Mouse (Mus musculus): ENCODE measurements around the gene Slc15a1. TPM values are rescaled to one million over a fixed set of nuclear protein-coding genes. Genes with fewer than 3 reads are reported as not detected.

Gene Slc15a1
- polyA plus RNA-seq, 1 experiment = 2.4 TPM

DNA sequence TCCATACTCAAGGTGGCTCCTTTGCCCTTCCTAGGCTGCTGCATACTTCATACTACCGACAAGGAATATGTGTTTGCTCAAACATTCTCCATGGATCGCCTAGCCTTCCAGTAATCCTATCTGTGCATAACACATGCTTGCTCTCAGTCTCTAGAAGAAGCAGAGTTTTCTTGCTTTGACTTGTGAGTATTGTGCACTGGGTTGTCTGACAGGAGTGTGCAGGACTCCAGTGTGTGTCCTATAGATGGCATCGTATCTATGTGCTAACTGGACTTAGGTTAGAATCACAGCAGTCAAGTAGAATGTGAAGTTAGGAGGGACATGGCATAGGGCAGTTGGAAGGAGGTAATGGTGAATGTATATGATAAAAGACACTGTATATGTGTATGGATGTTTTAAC is 26.0 kb downstream of the Slc15a1 start:
- no peak for DNase-seq
- no peak overlapping the region for H3K4me3 ChIP-seq (replicated peaks; ENCODE audit: extremely low read depth, low read depth, low read length)
- H3K4me1 ChIP-seq (ENCODE audit: control insufficient read depth, insufficient read depth, low read length) = no peaks in the 10 kb centered on the region; the same call in 1 of the 2 replicates
- no peak for TF ChIP-seq POLR2A (IDR thresholded peaks at IDR 0.05; ENCODE audit: borderline replicate concordance, extremely low read depth, low read depth, low read length)
- no peak for TF ChIP-seq CTCF (IDR thresholded peaks at IDR 0.05; ENCODE audit: insufficient read depth, low read length)
- 64% methylated on average over 3 of the region's 3 CpGs for WGBS

DNA sequence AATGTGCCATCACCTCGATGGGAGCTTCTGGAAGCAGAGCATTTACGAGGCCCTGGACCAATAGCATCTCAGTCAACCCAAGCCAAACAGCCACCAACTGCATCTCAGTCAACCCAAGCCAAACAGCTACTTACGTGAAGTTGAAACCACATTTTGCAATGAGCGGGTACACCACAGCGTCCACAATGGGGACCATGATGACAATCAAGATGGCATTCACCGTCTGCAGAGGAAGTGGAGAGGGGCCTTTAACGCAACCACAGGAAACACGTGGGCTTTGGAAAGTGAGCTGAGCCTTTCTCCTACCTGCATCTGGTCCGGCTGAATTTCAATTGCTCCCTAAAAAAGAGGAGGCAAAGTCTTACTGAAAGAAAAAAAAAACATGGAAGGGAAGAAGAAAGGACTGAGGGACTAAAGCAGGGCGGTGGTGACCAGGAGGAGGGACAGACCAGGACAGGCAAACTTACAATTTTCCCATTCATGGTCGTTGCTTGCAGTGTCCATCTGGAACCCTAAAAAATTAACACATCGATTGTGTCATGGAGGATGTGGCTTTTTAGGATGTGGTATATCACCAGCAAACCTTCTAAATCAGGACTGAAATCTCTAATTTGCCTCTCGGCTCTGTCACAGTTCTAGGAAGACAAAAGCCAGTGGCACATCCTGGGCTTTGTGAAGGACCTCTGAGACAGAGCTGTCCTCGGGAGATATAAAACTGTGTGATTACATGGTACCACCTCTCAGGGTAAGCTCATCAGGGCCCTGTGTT is 26.9 kb downstream of the Slc15a1 start:
- no peak for TF ChIP-seq CTCF (IDR thresholded peaks at IDR 0.05; ENCODE audit: insufficient read depth, low read length)
- TF ChIP-seq POLR2A (IDR thresholded peaks at IDR 0.05; ENCODE audit: borderline replicate concordance, extremely low read depth, low read depth, low read length) = no peak
- WGBS = 76% methylated on average over 14 of the region's 14 CpGs
- DNase-seq = no peak
- no peaks in the 10 kb centered on the region; the same call in 1 of the 2 replicates for H3K4me1 ChIP-seq (ENCODE audit: control insufficient read depth, insufficient read depth, low read length)
- H3K4me3 ChIP-seq (replicated peaks; ENCODE audit: extremely low read depth, low read depth, low read length) = no peak overlapping the region

DNA sequence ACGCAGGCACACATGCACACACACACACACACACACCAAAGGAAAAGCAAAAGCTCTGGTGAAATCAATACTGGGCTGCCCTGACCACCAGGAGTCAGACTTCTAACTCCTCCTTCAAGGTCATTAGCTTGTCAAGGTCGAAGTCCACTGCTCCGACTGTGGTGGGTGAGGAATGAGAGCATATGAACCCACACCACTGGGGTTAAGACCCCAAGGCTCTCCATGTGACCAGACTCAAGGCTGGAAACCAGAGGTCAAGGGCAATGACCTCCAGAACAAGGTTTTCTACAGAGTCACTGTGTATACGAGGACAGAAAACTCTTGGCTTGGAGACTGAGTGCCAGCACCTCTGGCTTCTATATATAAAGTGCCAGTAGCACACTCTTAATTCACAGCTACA is 31.2 kb downstream of the Slc15a1 start:
- DNase-seq = no peak
- 74% methylated on average over 4 of the region's 4 CpGs for WGBS
- Histone ChIP-seq H3K4me3 (replicated peaks; ENCODE audit: extremely low read depth, low read depth, low read length) (no peak overlapping the region), H3K4me1 (ENCODE audit: control insufficient read depth, insufficient read depth, low read length) (no peaks in the 10 kb centered on the region)
- TF ChIP-seq POLR2A (IDR thresholded peaks at IDR 0.05; ENCODE audit: borderline replicate concordance, extremely low read depth, low read depth, low read length) (no peak), CTCF (IDR thresholded peaks at IDR 0.05; ENCODE audit: insufficient read depth, low read length) (no peak)

DNA sequence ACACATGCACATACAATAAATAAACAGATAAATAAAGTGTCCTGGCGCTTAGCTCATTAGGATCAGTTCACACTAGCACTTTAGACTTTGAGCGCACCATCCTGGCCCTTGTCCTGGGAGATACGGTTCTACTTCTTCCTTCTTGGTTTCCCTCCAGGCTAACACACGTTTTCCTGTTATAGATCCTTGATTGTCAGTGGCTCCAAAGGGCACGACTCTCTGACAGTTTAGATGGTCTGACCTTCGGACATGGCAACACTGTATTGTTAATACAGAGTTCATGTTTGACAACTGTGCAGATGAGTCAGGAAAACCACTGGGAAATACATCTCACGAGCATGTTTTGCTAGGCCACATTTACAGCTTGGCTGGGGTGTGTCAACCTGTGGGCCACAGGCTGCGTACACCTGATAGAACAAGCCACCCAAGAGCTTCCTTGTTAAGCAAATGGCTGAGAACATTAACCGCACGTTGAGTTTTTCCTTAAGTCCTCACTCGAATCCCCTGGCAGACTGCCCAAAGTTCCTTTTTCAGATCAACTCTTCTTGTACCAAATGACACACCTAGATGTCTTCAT is 33.4 kb downstream of the Slc15a1 start:
- no peak for DNase-seq
- H3K4me3 ChIP-seq (replicated peaks; ENCODE audit: extremely low read depth, low read depth, low read length) = no peak overlapping the region
- no peak for TF ChIP-seq POLR2A (IDR thresholded peaks at IDR 0.05; ENCODE audit: borderline replicate concordance, extremely low read depth, low read depth, low read length)
- no peak for TF ChIP-seq CTCF (IDR thresholded peaks at IDR 0.05; ENCODE audit: insufficient read depth, low read length)
- WGBS = 63% methylated on average over 11 of the region's 11 CpGs
- H3K4me1 ChIP-seq (ENCODE audit: control insufficient read depth, insufficient read depth, low read length) = no peaks in the 10 kb centered on the region

DNA sequence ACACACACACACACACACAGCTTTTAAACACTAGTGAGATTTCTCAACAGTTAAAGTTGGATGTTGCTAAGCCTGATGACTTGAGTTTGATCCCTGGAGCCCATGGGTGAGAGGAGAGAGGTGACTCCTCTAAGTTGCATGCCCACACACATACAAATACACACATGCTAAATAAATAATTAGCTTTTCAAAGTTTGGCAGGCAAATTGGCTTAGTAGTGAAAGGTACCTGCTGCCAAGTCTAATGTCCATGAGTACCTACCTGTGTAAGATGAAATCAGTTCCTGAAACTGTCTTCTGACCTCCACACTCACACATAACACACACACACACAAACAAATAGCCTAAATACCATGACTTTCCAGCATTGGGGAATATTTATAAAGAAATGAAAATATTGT is 35.5 kb downstream of the Slc15a1 start:
- no peak for DNase-seq
- H3K4me3 ChIP-seq (replicated peaks; ENCODE audit: extremely low read depth, low read depth, low read length) = no peak overlapping the region
- no peaks in the 10 kb centered on the region for H3K4me1 ChIP-seq (ENCODE audit: control insufficient read depth, insufficient read depth, low read length)
- no peak for TF ChIP-seq CTCF (IDR thresholded peaks at IDR 0.05; ENCODE audit: insufficient read depth, low read length)

DNA sequence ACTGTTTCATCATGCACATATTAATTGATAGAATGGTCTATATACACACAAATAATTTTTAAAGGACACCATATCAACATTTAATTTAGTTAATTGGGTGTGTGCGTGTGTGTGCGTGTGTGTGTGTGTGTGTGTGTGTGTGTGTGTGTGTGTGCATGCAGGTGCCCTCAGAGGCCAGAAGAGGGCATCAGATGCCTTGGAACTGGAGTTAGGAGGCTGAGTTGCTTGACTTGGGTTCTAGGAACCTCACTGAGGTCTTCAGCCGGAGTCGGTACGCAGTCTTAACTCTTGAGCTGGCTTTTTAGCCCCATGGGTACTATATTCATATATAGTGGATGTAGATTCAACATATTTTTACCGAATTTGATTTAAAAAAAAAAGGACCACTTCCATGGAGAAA is 37.4 kb downstream of the Slc15a1 start:
- 93% methylated on average over 6 of the region's 6 CpGs for WGBS
- no peak for TF ChIP-seq CTCF (IDR thresholded peaks at IDR 0.05; ENCODE audit: insufficient read depth, low read length)
- TF ChIP-seq POLR2A (IDR thresholded peaks at IDR 0.05; ENCODE audit: borderline replicate concordance, extremely low read depth, low read depth, low read length) = no peak
- Histone ChIP-seq H3K4me1 (ENCODE audit: control insufficient read depth, insufficient read depth, low read length) (no peaks in the 10 kb centered on the region), H3K4me3 (replicated peaks; ENCODE audit: extremely low read depth, low read depth, low read length) (no peak overlapping the region)
- DNase-seq = no peak

DNA sequence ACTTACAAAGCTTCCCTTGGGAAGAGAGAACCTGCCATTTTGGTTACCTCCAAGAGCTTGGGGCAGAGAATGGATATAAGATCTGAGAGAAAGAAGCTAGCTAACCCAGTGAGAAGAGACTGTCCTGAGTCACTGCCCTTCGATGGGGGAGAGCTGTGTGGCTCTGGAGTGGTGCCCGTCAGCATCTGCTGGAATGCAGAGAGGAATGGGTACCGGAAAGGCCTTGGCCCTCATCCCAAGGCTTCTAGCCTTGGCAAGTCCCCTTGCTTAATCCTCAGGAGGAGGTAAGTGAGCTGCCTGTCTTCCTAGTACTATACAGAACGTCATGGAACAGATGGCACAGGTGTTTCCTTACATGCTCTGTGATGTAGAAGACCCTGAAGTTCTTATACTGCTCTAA is 38.6 kb downstream of the Slc15a1 start:
- DNase-seq = no peak
- no peak for TF ChIP-seq CTCF (IDR thresholded peaks at IDR 0.05; ENCODE audit: insufficient read depth, low read length)
- no peaks in the 10 kb centered on the region for H3K4me1 ChIP-seq (ENCODE audit: control insufficient read depth, insufficient read depth, low read length)
- 56% methylated on average over 4 of the region's 4 CpGs for WGBS
- H3K4me3 ChIP-seq (replicated peaks; ENCODE audit: extremely low read depth, low read depth, low read length) = no peak overlapping the region

DNA sequence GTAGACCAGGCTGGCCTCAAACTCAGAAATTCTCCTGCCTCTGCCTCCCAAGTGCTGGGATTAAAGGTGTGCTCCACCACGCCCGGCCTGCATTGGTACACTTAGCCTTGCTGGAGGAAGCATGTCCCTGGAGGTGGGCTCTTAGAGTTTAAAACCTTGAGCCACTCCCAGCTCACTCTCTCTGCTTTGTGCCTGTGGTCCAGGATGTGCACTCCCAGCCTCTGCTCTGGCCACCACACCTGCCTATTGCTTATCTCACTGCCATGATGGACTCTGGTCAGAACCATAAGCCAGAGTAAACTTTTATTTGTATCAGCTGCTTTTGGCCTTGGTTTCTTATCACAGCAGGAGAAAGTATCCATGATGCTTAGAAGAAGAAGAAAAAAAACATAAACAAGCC is 40.7 kb downstream of the Slc15a1 start:
- Histone ChIP-seq H3K4me1 (ENCODE audit: control insufficient read depth, insufficient read depth, low read length) (no peaks in the 10 kb centered on the region), H3K4me3 (replicated peaks; ENCODE audit: extremely low read depth, low read depth, low read length) (no peak overlapping the region)
- TF ChIP-seq CTCF (IDR thresholded peaks at IDR 0.05; ENCODE audit: insufficient read depth, low read length) (no peak), POLR2A (IDR thresholded peaks at IDR 0.05; ENCODE audit: borderline replicate concordance, extremely low read depth, low read depth, low read length) (no peak)
- no peak for DNase-seq
- WGBS = 93% methylated on average over 2 of the region's 2 CpGs

DNA sequence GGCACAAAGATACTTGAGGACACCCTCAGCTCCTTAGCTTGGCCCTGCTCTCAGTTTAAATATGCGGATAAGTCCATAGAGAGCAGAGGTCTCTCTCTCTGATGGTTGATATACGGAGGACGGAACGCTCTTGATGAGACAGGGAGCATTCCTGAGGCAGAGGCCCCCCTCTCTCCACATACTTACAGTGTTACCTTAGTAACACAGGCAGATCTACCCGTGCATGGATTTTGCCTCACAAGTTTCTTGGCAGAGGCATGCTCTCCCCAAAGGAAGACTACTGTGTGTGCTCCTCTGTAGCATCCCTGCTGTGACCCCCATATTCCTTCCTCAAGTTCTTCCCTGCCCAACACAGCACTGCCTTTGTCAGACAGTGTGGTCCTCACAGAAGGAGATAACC is 42.3 kb downstream of the Slc15a1 start:
- TF ChIP-seq POLR2A (IDR thresholded peaks at IDR 0.05; ENCODE audit: borderline replicate concordance, extremely low read depth, low read depth, low read length) (no peak), CTCF (IDR thresholded peaks at IDR 0.05; ENCODE audit: insufficient read depth, low read length) (no peak)
- no peak overlapping the region for H3K4me3 ChIP-seq (replicated peaks; ENCODE audit: extremely low read depth, low read depth, low read length)
- 66% methylated on average over 5 of the region's 5 CpGs for WGBS

DNA sequence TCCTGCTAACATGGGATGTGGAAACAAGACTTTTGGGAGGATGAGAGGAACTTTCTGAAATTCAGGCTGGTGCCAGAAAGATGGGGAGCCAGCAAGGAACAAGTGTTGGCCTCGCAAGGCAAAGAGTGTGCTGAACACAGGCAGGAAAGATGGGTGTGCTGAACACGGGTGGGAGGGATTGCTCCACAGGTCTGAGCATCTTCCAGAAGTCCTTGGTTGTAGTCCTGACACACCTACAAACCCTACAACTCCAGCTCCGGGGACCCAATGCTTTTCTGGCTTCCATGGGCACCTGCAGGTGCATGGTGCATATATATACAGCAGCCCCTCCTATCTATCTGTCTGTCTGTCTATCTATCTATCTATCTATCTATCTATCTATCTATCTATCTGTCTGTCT is 44.1 kb downstream of the Slc15a1 start:
- 74% methylated on average over 3 of the region's 3 CpGs for WGBS
- H3K4me1 ChIP-seq (ENCODE audit: control insufficient read depth, insufficient read depth, low read length) = no peaks in the 10 kb centered on the region
- TF ChIP-seq CTCF (IDR thresholded peaks at IDR 0.05; ENCODE audit: insufficient read depth, low read length) = no peak
- no peak for TF ChIP-seq POLR2A (IDR thresholded peaks at IDR 0.05; ENCODE audit: borderline replicate concordance, extremely low read depth, low read depth, low read length)
- DNase-seq = no peak
- no peak overlapping the region for H3K4me3 ChIP-seq (replicated peaks; ENCODE audit: extremely low read depth, low read depth, low read length)

More for the DNA sequence above, 42.3 kb downstream of the Slc15a1 start:
- H3K4me1 ChIP-seq (ENCODE audit: control insufficient read depth, insufficient read depth, low read length) = no peaks in the 10 kb centered on the region
- DNase-seq = no peak
